Mouse (Mus musculus): ENCODE data around the gene Acad11.

Gene Acad11

DNA sequence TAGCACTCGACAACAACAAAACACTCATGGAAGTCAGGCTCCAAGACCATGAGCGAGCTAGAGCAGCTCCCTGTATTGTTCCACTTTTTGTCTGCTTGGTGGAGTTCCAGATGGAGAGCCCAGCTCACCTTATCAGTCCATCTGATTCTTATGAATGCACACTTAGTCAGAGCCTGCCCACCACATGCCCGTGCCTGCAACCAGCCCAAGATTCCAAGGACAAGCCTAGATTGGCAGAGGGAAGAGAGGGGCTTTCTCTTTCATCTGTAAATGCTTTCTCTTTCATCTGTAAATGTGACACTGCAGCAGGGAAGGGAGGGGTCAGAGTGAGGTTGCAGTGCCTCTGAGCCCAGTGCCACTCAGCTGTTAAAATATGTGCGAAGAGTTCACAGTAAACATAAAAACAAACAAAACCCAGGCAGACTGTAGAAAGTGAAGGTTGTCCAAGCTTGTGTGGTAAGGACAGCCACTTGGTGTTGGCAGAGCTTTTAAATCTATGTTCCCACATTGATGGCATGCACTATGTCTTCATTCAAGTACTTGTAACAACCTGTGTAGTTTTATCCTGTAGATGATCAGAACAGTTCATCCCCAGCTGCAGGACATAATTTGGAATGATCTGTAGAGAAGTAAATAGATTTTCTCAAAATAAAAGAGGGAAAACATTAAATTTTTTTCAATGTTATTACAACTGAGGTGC is 22.7 kb downstream of the Acad11 start:
- no peak for DNase-seq

DNA sequence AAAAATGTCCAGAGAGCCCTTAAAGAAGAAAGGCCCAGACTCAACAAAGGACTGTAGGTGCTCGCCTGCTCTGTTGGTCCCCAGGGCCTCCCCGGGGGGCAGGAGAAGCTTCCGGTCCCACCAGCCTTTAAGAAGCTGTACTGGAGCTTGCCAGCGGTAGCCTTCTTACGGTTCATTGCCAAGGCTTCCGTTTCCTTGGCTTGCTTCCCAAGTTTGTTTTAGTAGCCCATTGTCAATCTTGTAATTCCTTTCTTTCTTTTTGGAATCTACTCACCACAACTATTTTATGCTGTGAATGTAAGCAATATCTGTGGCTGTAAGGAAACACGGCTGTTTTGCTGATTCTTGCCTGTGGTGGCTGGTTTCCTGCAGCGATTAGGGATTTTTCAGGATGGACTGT is 25.4 kb downstream of the Acad11 start:
- peak; percentile 35 to 65 for DNase-seq

DNA sequence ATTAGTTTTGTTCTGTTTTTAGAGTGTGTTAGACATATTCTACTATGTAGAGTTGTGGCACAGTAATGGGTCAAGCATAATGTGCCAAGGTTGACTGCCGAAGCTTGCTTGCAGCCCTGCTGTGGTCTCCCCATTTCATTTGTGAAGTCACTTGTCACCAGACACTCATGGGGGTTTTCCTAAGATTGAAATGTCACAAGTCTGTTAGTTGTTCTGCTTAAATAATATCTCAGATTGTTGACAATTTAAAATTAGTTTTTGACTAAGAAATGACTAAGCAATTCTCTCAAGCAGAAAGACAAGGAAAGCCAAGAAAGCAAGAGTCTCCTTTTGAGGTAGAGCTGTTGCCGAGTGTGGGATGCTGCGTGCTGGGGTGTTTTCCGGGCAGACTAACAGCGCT is 29.8 kb downstream of the Acad11 start:
- no peak for DNase-seq

DNA sequence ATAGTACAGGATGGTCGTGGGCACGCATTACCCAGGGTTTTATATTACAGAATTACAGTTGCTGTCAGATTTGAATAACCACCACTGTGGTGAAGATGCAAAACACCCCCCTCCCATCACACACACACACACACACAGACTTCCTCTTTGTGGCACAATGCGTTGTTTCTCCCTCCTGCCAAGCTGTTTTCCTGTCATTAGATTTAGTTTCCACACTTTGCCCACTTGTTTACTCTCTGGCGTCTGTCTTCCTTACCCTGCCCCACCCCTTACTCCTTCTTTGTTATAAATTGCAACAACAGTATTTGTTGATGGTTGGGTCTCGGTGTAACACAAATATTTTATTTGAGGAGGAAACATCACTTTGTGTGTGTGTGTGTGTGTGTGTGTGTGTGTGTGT is 35.1 kb downstream of the Acad11 start:
- no peak for DNase-seq

DNA sequence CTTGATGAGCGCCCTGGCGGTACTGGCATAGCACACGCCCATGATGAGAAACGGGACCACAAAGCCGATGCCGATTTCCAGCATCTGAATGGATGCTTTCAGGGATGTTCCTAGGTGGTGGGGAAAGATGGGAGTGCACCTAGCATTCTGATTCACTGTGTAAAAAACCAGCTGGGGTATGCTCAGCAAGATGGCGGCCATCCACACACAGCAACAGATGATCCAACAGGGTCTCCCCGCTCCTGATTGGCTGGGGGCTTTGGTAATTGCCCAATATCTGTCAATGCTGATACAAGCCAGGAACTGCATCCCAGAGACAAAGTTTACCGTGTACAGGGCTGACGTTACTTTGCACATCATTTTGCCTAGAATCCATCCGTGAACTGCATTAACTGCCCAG is 35.9 kb downstream of the Acad11 start:
- DNase-seq, result no peak

DNA sequence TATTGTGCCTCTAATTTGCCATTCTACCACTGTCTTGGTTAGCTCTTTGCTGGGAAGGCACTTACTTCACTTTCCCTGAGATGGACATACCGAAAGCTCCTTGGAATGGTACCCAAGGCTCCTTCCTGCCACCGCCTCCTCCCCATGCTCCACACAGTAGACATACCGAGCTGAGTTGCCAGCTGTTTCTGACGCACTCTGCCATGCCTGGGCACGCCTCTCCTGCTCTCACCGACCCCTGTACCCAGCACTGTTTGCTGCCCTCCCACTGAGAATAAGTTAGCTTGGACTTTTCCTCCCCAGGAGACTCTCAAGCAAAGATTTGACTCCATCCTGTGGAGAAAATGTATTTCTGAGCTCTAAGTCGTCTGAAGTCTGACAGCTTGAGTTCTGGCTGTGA is 37.6 kb downstream of the Acad11 start:
- DNase-seq, result peak; percentile 39 to 43

DNA sequence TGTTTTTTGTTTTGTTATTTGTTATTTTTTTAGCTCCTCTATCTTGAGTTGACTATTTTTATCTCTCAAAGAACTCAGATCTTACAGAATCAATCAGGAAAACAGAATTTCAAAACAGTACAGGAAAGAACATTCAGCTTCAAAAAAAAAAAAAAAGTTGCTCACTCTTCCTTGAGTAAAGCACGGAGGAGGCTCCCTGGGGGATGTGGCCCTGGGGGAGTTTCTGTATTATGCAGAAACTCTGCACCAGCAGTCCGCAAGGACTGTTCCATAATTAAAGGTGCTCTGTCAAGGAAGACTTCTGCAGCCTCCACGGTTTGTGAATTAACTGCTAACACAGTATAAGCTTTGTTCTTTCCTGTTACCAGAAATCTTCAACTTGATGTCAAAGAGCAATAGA is 38.3 kb downstream of the Acad11 start:
- DNase-seq, result no peak

DNA sequence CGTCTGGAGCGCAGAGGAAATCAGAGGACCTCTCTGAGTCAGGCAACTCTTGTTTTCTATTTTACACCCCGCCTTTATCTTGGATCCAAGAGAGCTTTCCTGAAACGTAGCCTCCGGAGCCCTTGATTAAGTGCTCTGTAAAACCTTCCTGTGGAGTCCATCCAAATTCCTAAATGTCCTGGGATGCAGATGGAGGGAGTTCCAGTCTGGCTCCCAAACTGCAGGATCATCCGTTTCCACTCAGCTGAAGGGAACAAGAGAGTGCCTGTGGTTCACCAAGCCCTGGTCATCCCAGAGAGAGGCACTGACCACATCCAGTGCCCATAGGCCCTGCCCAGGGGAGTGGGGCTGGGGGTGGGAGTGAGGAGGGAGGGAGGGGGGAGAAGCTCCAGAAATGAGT is 39.1 kb downstream of the Acad11 start:
- DNase-seq, result no peak

DNA sequence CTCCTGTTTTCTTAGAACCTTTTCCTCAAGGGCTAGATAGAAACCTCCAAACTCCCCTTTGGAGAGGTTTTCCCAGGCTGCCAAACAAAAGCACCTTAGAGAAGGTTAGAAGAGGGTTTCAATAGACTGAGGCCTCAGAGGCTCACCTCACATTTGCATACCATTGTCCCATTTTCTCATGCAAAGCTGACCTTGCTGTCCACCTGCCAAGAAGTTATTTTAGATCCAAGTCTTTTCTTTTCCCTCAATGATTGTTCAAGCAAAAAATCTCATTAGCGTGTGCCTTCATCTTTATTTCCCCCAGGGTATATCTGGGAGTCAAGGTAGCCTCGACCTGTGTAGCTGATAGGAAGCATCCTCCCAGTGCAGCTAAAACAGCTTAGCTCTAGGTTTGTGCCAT is 39.7 kb downstream of the Acad11 start:
- no peak for DNase-seq

DNA sequence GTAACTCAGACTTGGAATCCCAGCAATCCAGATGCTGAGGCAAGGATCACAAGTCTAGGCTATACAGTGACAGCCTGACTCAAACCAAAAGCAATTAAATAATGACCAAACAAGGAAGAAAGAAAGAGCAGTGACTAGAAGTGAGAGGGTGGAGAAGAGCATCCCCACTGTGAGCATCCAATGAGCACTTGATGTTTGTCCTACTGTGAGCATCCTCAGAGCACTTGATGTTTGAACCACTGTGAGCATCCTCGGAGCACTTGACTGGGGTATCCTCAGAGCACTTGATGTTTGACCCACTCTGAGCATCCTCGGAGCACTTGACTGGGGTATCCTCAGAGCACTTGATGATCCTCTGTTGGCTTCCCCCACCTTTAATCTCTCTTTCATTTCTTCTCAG is 41.8 kb downstream of the Acad11 start:
- no peak for DNase-seq

DNA sequence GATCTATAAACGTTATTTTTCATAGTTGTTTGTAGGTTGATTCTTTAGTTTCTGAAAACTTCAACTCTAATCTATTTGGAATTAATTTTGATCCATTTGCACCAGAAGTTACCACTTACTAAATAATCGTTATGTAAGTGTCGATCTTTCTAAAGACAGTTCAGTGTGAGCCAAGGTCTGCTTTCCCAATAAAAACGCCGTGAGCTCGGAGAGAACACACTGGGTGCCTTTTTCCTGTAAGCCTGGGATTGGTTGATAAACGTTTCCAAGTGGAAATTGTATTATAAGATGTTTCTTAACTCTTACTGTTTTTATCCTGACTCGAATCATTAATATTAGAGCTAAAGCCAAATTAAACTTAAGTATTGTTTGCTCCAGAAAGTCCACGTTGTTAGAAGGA is 43.8 kb downstream of the Acad11 start:
- DNase-seq, result no peak

DNA sequence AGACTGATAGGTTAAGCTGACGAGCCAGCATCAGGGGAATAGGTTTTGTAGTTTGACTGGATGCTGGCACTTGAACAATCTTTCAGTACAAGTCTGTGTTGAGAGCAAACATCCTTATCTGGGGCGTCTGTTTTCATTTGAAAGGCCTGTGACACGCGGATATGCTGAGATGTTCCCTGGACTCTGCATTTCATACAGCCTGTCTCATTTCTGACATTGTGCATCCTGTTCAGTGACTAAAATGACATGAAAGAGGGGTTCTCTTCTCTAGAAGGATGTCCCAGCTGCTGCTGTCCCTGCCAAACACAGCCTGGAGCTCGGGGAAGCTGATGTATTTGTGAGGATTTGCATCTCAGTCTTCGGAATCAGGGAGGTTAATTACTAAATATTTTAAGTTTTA is 44.3 kb downstream of the Acad11 start:
- DNase-seq, result no peak

DNA sequence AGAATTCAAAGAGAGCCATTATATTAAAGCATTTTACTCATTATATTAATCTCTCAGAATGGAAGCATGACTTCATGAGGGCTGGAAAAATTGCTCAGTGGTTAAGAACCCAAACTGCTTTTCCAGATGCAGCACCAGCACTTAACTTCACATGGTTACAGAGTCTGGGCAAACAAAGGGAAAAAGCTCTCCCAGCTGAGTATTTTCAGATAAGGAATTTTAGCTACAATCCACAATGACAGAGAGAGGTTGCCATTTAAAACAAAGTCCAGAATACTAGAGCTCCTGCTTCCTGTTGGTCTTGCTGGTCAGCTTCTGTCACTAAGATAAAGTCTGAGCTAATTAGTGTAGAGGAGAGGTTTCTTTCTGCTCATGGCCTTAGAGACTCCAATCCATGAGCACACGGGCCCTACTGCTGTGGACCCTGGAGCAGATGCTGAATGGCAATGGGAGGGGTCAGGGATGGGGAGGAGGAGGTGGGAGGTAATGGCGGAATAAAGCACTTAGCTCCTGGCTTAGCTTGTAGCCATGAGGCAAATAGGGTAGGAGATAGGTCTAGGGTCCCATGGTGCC is 45.5 kb downstream of the Acad11 start:
- DNase-seq, result no peak

DNA sequence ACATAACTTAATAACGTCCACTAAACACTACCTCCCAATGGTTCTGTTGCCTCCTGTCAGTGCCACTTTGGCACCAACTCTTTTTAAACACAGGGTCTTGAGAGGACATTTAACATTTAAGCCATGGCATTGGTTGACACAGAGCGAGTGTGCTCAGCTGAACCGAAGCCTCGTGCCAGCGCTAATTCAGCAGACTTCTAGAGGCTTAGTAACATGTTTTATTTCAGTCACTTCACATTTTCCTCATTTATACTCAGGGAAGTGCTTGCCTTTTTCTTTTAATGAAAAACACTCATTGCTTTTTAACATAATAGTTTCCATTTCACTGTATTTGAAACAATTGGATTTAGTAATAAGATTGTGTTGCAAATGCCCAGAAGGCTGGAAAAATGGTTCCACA is 46.0 kb downstream of the Acad11 start:
- no peak for DNase-seq

DNA sequence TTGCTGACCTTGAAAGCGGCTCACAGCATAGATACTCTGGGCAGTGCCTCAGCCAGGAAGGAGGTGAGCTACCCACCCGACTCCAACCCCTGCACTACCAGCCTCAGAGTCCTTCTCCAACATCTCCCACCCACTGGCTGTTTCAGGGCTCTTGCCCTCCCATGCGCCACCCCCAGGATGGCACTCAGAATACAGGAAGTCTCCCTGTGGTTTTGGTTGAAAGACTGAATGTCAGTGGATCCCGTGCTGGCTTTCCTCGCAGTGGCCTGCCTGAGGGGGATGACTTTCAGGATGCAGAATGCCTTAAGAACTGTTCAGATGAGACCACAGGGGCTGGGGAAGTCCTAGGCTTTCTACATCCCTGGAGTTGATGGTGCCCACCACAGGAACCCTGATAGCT is 59.9 kb downstream of the Acad11 start:
- no peak for DNase-seq

DNA sequence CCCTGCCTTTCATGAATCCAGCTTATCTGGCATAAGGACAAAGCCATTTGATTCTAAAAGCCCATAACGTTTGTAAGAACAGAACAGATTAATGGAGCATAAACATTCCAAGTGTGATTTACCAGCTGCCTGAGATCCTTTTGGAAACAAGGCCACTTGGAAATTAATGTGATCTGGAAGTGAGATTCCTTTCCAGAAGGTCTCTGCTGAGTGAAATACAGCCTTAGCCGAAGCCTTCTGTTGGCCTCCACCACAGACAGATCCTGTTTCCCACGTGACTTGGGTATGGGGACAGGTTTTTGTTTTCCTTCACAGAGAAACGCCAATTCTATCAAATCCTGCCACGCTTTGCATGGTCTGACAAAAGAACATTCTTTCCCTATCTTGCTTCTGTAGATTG is 60.4 kb downstream of the Acad11 start:
- no peak for DNase-seq

DNA sequence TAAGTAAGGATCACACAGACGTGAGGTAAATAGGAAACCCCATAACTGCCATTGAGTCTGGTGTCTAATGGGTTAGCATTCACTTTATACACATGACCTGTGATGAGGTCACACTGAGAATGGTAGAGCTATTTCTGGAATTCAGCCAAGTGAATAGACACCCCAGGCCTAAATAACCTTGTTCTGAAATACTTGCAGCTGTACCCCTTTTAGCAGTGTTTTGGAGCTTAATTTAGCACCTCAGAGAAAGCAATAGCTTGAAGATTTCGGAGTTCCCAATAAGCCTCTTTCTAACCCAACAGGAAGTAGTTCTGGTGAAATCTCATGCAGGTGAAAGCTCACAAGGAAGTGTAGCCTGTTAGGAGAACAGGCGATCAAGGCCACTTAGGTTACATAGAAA is 63.7 kb downstream of the Acad11 start, which contains the start of gene Ackr4:
Gene Ackr4, minus strand, starts transcription at position 101 of the 400 bp plus-strand sequence.
- no peak for DNase-seq

DNA sequence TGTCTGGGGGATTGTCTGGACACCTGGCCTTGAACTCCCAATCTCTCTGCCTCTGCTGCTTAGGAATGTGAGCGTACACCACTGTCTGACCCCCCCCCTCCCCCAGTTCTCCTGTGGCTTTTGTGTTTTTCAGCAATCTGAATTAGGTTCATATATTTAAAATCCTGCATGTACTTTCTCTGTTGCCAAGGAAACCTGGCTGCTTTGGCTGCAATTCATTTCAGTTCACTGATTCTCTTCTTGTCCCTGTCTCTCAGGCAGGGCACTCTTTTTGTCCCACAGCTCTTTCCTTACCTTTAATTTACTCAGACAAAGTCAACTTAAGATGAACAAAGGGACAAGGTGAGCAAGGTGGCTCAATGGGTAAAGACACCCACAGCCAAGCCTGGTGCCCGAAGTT is 64.9 kb downstream of the Acad11 start:
- no peak for DNase-seq

DNA sequence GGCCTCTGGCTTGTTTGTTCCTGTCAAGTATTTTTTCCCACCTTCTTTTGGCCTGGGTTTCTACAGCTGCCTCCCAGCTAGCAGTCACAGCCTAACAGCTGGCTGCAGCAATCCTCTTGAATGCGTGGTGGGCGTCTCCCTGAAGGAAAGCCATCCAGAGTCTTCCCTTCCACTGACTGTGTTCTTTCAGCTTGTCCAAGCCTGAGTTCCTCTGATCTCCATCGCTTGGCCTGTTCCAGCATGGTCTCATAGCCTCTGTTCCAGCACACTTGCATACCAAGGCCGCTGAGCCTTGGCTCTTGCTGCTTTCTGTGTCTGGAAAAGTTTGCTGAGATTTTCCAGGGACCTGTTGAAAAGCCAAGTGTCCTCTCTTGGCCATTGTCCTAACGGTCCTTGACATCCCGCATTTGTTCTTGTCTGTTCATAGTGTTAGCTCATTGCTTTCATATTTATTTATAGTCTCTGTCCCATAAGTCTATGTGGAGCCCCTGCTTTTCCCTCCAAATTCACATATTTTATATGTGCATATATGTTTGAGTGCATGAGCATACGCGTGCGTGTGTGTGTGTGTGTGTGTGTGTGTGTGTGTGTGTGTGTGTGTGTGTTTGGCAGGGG is 67.1 kb downstream of the Acad11 start:
- no peak for DNase-seq

DNA sequence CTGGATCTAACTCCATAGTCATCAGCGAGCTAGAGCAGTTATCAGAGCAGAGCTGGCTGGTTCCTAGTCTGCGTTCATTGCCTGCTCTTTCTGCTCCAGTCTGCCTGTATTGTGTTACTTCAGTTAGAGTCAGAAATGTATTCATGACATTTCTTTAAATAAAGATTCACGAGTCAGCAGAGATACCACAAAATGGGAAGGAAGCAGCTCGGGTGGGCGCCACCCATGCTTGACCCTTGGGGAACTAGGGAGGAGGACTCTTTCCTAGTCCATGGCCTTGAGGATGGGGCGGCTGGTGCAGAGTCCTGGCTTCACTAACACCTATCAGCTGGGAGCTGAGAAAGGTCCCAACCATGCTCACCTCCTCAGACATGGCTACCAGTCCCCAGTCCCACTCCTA is 77.2 kb downstream of the Acad11 start:
- DNase-seq, result no peak

DNA sequence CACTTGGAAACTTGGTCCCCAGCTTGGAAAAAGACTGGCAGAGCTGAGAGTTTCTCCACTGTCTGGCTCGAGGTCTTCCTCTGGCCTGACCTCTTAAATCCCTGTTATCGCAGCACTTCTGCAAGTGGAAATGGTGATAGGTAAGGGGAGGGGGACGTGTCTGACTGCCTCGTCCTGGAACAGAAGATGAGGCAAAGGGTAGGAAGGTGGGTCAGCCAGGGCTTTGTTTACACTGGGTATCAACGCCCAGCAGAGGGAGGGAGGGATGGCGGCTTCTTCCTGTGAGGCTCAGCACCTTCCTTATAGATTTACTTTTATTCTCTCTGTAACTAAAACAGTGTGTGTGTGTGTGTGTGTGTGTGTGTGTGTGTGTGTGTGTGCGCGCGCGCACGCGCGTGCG is 79.6 kb downstream of the Acad11 start:
- DNase-seq, result no peak

DNA sequence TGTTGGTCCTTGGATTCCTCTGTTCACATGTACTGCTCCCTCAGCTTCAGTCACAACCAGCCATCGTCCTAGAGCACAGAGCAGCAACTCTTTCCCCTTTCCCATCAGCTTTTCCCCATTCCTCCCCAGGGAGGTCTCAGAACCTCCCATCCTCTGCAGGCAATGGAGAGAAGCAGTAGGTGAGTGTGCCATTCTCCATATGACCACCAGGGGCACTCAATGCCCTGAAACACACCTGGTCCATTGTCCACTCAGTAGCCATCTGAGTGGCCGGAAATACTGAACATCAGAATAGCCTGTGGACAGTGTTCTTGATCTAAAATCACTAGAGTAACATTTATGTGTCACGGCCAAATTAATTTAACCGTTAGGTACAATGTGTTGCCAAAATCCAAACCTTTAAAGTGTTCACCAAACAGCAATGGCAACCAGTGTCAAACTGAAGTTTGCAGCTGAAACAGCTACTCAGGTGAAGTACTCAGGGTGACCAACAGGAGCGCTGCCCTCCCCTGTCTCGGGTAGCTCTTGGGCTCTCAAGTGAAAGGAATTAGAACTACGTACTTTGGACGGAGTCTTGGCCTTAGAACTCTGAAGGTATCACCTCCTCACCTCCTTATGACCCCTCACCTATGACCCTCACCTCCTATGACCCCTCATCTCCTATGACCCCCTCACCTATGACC is 81.3 kb downstream of the Acad11 start:
- peak in 1 of 2 experiments; percentile 31 for DNase-seq

DNA sequence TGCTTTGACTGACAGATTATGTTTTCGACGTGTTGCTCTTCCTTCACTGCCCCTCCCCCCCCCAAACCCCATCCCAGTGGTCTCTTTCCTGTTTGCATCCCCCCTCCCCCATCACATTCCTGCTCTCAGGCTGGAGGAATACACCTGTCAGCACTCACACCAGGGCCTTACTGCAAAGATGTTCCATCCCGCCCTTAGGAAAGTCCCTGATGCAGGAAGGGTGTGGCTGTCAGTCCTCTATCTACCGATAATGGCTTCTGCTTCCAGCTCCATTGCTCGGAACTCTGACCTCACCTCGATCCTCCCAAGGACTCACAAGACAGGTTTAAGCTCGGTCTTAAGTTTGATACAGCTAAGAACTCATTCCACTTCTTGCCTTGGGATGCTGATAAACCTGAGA is 83.5 kb downstream of the Acad11 start:
- DNase-seq, result no peak

DNA sequence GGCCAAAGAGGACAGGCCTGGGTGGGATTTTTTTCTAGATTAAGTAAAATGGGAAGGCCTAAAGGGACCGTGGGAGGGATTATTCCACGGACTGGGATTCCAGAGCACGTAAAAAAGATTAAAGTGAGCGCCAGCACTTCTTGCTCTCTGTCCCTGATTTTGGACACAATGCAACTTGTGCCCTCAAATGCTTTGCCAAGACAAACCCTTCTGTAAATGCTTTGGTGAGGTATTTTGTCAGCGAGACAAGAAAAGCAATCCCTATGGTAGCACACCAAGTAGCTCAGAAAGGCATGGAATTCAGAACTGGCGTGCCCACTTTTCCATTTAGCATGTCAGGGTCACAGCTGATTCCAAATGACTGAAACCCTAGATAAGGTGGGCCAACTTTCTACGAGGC is 85.8 kb downstream of the Acad11 start:
- DNase-seq, result no peak

Data from kidney, postnatal 36 days (tissue).